Mouse (Mus musculus) ovary, adult 18-20 months (tissue): ENCODE measurements around the gene Crlf1.

Experiments used
- DNase-seq: peaks from one replicate; pipeline ENCODE4 v3.0.0; 2022; ENCODE audit warnings: low spot score, mixed read lengths

The Crlf1 gene

DNA sequence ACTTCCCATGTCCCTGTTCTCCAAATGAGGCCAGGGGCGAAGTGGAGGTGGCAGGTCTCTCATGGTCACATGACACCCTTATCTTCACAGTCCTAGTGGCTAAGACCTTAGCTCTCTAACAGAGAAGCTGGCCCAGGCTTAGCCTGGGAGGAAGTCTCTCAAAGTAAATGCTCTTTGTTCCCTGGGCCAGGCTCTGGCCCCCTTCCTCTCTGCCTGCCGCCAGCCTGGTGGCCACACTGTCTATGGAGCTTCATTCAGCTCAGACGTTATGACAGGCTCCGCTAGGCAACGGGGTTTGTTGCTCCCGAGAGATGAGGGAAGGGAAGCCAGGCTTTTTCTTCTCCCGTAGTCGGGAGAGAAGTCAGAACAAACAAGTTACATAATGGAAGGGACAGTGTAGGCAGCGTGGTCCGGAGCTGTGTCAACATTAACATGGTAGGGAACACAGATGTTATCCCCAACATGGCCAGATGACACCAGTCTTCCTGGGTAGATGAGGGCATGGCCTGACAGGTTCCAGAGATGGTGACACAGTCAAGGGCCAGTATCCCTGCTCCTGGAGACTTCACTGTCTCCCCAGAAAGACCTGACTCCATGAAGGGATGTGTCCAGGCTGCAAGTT is 23.6 kb upstream of the Crlf1 start:
- no peak for DNase-seq

DNA sequence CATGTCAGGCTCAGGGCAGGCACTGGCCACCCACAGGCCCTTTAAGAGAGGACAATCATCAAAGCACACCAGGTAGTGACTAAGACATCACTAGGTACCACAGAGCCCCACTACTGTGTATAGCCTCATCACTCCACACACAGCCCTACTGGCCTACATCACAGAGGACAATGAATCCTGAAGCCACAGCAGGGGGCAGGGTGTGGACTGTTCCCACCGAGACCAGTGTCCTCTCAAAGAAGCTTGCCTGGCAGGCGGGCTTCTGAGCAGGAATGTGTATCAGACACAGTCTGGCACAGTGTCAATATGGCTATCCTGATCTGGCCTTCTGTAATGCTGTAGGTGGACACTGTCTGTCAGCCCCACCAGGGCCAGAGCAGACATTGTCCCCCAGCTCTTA is 23.0 kb upstream of the Crlf1 start:
- DNase-seq = no peak

DNA sequence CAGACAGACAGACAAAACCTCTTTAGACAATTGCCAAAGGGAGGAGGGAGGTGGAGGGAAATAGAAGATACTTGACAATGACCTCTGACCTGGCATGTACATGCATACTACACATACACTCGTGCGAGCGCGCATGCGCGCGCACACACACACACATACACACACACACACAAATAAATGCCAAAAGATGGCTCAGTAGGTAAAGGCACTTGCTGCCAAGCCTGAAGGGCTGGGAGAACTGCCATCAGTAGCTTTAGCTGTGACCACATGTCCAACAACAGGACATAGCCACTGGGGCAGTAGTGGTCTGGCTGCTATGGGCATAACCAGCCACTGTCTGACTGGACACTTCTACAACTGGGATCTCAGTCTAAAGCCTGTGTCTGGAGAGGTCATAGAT is 21.1 kb upstream of the Crlf1 start:
- DNase-seq = no peak

DNA sequence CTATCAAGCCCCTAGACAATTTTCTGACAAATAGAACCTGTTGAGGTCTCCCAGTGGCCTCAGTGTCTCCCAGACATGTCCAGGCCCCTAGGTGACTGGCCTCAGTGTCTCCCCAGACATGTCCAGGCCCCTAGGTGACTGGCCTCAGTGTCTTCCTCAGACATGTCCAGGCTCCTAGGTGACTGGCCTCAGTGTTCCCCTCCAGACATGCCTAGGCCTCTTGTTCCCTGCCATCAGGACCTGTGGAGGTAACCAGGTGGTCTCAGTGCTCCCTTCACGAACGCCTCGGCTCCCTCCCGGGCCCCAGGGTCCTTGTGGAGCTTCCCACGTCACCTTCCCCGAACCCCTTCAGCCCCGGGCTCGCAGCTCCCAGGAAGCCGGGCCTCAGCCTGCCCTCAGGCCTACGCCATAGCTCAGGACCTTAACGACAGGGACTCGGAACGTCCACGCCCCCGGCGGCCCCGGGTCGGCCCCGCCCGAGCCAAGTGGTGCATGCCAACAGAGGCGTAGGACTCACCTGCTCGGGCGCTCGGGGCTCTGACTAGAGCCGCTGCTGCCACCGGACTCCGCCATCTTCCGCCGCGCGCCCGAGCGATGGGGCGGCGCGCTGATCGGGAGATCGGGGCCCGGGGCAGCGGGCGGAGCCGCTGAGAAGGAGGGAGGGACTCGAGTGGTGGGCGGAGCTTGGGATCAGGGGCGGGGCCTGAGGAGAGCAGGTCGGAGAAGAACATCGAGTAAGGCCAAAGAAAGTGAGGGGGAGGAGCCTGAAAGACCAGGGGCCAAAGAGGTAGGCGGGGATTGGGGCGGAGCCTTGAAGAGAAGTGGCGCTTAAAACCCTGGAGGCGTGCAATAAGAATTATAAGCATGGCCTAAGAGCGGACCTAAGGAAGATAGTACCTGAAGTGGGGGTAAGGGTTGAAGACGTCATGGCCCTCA is 16.4 kb upstream of the Crlf1 start, which contains the start of gene Klhl26:
Gene Klhl26 (minus strand): TSS at position 636 of the 936 bp plus-strand sequence.
- peak; percentile 92 for DNase-seq

DNA sequence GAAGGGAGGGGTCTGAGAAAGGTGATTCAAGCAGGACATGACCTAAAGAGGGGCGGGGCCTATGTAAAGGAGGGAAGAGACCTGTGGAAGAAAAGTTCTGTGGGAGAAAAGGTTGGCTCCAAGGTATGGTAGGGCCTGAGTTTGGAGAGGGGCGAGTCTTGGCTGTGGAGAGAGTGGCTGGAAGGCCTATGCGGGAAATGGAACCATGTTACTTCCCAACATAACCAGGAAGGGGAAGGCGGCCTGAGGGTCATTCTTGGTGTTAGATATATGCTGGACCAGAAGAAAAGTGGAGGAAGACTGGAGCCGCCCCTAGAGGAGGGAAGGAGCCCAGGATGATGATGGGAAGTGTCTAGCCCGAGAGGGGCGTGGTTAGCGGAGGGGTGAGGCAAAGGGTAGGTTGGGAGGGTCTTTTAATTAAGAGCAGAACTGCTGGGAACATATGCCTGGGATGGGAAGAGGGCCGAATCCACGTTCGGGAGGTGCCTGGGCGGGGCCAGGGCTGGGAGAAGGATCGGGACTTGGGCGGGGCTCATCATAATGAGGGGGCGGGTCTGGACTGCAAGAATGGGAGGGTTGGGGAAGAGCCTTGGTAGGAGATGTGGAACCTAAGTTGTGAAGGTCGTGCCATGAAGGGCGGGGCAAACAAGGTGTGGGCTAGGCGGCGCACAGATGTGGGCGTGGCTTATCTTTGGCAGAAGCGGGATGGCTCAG is 15.5 kb upstream of the Crlf1 start:
- DNase-seq = no peak

DNA sequence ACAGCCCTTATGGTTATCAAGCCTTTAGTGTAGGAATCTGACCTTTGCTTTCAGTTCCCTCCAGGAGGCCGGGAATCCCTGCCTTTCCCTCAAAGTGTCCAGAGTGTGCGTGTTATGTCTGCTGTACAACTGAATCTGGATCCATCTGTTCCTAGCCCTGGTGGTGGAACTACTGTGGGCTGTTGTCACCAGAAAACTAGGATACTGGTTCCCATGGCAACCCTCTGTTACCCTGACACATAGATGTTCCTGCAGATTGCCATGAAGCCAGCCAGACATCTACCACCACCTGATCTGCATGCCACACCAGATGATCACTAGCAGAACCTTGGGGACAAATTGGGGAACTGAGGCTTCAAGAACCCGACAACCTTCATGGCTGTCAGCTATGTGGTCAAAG is 11.1 kb upstream of the Crlf1 start:
- DNase-seq = no peak

DNA sequence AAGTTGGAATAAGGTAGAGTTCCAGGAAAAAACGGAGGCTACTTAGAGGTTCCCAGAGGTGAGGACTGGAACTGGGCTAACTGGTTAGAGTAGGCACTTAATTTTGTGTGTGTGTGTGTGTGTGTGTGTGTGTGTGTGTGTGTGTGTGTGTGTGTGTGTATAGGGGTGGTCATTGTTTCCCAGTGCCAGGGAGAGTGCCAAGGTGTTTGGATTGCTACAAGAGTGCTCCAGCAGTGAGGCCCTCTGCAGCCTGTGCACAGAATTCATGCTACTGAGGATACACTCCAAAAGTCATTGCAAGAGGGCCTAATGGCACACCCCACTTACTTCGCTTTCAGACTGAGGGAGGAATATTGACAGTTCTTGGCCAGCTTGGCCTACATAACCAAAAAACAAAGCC is 10.0 kb upstream of the Crlf1 start:
- no peak for DNase-seq

DNA sequence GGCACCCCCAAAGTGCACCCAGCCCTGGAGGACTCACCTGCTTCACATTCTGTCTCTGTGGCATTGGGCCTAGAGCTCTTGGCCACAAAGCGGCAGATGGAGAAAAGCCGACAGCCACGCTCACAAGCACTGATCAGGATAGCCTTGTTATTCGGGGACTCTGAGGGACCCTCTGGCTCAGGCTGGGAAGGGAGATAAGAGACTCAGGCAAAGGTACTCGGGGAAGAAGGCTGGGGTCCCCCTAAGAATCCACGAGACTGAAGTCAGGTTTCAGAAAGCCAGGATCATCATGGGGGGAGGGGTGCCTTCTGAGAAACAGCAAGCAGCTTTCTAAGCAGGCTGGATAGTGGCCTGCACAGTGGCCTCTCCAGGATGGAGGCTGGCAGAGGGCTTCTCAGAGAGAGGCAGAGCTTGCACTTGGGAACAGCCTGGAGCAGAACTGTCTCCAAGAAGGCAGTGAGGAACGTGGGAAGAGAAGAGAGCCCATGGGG is 6.7 kb upstream of the Crlf1 start:
- DNase-seq = no peak

DNA sequence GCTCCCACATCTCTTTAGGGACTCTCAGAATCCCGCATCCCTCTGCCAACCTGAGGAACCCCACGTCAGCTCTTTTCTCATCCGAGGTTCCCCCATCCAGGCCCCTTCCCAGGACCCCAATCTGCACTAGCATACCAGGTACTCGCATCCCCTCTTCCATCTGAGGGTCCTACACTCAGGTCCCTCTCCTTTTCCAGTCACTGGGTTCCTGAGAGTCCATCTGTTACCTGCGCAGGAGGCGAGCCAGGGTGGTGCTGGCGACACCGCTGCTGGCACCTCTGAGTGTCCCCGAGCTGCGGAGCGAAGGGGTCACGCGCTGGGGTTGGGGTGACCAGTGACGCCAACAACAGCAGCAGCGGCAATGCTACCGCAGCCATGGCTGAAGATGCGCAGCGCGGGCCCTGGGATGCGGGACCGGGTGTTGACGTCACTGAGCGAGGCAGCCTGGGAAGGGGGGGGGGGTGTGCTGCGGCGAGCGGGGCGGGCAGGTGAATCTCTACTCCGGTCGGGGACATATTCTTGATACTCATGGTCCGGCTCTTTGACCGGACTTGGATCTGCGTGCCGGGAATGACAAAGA is 5.9 kb upstream of the Crlf1 start, which contains the start of gene Tmem59l:
Gene Tmem59l (minus strand): TSS at position 418 of the 580 bp plus-strand sequence.
- DNase-seq = no peak

DNA sequence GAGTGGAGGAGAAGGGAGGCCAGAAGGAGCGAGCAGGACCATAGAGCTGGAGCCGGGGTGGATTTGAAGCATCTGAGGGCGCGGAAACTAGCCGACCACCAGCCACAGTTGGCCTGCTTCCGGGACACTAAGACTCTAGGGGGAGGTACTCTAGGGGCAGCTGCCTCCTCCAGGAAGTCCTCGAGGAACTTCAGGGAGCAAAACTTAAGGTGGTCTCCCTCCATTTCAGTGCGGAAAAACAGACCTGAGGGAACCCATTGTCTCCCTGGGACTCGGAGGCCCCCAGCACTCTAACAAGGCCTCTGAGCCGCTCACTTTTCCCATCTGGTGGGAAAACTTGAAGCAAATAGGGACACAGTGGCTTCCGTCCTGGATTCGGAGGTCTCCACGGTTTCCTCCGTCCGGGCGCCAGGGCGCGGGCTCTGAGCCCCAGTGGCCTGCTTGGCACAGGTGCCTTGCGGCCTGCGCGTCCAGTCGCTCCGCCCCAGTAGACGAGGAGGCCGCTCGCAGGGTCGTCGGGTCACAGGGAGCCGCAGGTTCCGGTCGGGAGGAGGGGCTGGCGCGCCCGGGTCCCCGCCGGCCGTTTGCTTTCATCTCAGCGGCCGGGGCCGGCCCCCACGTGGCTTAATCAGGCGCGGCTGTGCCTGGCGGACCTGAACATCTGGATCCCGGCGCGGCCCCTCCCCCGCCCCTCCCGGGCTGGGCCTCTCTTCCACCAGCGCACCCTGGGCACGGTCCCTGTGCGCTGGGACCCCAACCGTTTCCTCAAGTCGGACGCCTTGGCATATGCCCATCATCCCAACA is 4.8 kb upstream of the Crlf1 start:
- DNase-seq = no peak

DNA sequence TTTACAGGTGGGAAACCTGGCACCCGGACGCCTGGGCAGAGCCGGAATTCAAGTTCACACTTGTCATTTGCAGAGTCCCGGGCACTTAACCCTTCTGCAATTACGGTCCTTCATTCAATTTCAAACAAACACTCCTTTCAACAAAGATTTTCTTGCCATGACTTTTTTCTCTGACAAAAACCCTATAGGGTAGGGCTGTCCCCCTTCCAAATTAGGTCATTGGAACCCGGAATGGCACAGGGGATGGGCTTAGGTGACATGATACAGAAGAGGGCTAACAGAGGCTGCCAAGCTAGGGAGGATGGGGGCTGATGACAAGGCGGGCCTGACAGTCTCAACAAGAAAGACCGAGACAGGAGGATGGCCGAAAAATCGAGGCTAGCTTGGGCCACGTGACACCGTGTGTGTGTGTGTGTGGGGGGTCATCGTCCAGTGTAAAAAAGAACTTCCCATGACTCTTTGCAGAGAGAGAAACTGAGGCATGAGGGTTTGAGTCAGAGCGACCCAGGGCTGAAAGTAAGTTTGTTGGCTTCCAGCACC is 4.0 kb upstream of the Crlf1 start:
- no peak for DNase-seq

DNA sequence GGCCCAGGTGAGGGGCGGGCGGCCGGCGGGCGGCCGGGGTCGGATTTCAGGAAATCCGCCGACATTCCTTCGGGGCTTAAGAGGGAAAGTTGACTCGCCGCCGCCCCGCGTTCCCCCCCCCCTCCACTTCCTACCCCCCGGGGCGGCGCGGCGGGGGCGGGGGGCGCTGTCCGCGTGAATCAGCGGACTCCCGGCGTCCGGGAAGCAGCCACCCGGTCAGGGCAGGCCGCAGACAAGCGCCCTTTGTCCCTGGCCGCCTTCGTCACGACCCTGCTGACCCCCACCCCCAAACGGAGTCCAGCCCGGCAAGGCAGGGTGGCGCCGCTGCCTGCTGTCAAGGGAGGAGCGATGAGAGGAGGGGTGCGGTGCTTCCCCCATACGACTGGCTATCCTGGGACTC is 3.4 kb upstream of the Crlf1 start:
- DNase-seq = no peak

DNA sequence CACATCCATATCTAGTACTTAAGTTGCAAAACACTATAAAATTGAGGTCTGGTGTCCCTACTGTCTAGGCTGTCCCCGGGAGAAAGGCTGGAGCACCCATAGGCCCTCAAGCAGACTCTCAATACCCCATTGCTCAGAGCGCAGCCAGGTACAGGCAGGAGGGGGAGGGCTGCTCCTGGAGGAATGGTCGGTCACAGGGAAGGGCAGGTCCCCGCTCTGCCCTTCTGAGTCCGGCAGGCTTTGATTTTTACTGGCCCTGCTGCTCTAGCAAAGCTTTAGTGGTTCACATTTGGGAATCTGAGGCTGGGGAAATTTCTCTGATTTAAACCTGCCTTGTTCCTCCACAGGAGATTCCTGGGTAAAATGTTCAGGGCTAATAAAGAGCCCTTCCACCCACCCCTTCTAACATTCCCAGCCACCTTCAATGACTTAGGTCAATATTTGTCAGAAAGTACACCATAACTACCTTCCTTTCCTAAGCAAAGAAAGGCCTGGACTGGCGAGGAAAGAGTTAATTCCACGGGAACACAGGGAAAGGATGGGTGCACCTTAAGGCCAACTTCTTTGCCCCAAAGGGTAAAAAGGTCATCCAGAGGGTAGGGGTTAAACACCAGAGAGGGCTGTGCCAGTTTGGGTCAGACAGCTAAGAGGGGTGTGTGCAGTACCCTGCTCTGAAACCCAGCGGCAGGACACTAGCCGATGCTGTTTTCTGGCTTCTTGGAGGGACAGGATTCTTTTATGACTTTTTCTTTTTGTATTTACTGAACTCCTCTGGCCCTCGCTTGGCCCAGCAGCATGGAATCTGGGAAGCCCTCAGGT is 2.7 kb upstream of the Crlf1 start:
- DNase-seq = no peak

DNA sequence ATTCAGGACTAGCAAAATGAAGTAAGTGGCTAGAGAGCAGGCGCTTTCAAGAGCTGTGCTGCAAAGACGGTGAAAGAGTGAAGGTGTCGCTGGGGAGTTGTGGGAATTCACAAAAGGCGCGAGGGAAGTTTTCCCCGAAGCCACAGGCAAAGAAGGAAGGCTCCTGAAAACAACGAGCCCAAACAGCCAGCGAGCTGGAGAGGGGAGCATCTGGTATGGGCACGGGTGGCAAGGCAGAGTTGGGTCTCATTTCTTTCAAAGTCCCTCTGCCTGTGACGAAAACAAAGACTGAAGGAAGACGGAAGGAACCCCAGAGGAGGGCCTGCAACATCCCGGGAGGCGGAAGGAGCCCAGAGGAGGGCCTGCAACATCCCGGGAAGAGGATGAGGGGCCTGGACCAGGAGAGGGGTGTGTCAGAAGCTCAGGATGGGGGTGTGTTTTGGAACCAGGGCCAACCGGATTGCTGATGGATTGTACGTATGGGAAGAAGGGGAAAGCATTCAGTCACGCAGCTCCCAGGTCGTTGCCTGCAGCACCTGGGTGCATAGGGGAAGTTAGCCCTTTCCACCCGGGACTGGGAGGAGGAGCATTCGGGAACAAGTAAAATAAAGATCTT is 2.0 kb upstream of the Crlf1 start:
- DNase-seq = no peak

DNA sequence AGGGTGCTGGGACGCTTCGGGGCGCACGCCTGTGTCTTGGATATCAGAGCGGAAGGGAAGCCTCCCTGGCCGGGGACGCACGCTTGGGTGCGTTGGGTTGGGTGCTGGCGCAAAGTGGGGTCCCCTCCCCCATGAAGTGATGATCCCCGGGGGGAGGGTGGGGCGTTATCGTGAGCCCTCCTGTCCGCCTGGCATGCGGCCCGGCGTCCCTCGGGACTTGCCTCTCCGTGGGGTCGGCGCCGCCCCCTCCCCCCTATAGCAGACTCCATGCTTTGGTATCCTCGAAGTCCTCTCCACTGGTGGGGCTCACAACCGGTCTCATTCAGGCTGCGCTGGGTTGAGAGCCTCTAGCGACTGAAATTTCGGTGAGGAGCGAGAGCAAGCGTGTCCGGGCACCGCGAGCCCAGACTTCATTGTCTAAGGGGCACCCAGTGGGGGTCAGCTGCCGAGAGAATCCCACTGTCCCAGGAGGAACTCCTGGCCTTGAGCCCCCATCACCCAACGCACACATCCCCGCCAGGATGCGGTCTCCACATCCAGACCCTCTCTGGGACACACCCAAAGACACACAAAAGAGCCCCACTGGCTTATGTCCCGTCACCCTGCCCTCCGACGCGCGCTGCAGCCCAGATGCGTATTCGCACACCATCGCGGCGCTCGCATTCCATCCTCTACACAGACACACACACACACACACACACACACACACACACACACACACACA is 896 bp downstream of the Crlf1 start:
- no peak for DNase-seq

DNA sequence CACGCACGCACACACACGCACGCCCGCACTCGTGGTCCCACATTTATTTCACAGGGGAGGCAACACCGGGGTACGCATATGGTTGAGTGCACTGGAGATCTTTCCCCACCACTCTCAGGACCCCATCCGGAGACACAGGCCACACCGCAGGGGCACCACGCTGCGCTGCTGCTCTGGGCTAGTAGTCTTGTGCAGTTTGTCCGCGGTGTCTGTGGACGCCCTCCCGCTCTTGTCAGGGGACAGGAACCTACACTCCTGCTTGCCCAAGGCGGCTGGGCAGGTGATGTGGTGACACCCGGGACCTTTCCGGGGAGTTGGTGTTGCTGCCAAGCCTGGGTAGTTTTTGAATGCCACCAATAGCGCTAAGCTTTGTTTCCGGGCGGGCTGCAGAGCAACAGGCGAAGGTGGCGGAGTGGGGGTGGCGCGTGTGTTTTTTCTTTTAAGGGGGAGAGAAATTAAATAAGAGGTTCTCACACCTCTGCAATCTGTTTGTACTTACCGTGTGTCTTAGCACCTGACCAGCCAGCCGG is 1.5 kb downstream of the Crlf1 start:
- DNase-seq = no peak

DNA sequence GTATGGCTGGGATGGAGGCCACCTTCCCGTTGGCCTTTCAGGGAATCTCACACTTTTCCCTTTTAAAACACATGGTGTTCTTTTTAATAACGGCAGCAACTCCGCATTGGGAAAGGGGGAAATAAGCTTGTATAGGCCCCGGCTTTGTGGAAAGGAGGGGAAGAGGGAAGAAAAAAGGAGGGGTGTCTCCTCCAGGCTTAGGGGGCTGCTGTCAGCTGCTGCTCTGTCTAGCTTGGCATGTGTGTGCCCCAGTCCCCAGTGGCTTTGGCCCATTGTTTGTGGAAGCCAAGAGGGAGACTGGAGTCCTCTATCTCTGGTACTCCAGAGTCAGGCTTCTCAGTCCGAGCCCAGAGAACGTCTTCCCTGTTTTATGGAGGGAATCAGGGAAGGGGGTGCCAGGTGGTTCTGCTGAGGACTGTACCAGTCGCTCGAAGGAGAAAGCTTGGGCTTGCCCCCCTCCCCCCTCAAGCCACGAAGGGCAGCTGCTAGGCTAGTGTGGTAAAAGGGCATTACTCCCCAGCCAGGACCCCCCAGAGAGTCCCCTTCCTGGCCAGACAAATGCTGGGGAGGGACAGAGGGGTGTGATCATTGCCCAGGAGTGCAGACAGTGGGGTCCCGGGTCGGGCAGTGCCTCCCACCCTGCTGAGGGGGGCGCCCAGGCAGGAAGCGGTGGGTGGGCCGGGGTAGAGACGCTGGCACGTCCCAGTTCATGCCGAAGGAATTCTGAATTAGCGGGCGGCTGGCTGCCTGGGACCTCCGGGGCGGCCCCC is 2.2 kb downstream of the Crlf1 start:
- no peak for DNase-seq

DNA sequence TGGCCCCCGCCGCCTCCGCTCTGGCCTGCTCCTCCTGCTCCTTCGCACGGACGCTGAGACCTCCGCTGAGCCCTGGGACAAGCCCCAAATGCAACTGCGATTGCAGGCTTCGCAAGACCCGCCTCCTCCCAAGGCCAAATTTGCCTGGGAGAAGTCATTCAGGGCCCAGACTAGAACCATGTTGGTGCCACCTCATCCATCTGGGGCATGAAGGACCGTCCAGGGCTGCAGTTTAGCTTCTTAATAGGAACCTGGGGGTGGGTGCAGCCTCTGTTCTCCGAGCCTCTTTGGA is 2.8 kb downstream of the Crlf1 start:
- DNase-seq = no peak
